Mouse (Mus musculus) CH12.LX (cell line): ENCODE data around the gene Gas2l2.

ENCODE experiments used
- BHLHE40 ChIP-seq: IDR thresholded peaks from 2 replicates; pipeline ENCODE4 v1.6.1; 2011; ENCODE audit warnings: mild to moderate bottlenecking, low read depth, low read length, improper control_type of control experiment
- CHD1 ChIP-seq: IDR thresholded peaks from 2 replicates; pipeline ENCODE4 v1.6.1; 2012; ENCODE audit warnings: low read depth, low read length, improper control_type of control experiment, inconsistent platforms
- CHD2 ChIP-seq: IDR thresholded peaks from 2 replicates; pipeline ENCODE4 v1.6.1; 2011; ENCODE audit warnings: low read length, improper control_type of control experiment
- CTCF ChIP-seq, 2 experiments: IDR thresholded peaks in 1 of 2; conservative IDR thresholded peaks in 1 of 2; 2 replicates each; pipeline ENCODE4 v1.5.1; 2011 to 2012; ENCODE audit warnings: low read depth in 2 of 2, low read length in 2 of 2, improper control_type of control experiment in 1 of 2, inconsistent platforms in 1 of 2, mild to moderate bottlenecking in 1 of 2, moderate library complexity in 1 of 2
- EP300 ChIP-seq: IDR thresholded peaks from 2 replicates; pipeline ENCODE4 v1.6.1; 2011; ENCODE audit warnings: low read length, improper control_type of control experiment
- ETS1 ChIP-seq: conservative IDR thresholded peaks from 2 replicates; pipeline ENCODE4 v1.6.1; 2012; ENCODE audit warnings: low read depth, mild to moderate bottlenecking, inconsistent platforms, low read length, improper control_type of control experiment, moderate library complexity
- MXI1 ChIP-seq: IDR thresholded peaks from 2 replicates; pipeline ENCODE4 v1.6.1; 2011; ENCODE audit warnings: mild to moderate bottlenecking, low read depth, low read length, improper control_type of control experiment
- POLR2A ChIP-seq: IDR thresholded peaks from 2 replicates; pipeline ENCODE4 v1.6.1; 2011; ENCODE audit warnings: low read depth, mild to moderate bottlenecking, improper control_type of control experiment, low read length
- TCF12 ChIP-seq: IDR thresholded peaks from 2 replicates; pipeline ENCODE4 v1.6.1; 2014; ENCODE audit warnings: low read depth, mild to moderate bottlenecking, inconsistent platforms, low read length, improper control_type of control experiment
- USF1 ChIP-seq: IDR thresholded peaks from 2 replicates; pipeline ENCODE4 v1.6.1; 2014; ENCODE audit warnings: low read depth, mild to moderate bottlenecking, inconsistent platforms, low read length, improper control_type of control experiment
- ZC3H11A ChIP-seq: IDR thresholded peaks from 2 replicates; pipeline ENCODE4 v1.6.1; 2012; ENCODE audit warnings: low read depth, mild to moderate bottlenecking, inconsistent platforms, low read length, improper control_type of control experiment

DNA sequence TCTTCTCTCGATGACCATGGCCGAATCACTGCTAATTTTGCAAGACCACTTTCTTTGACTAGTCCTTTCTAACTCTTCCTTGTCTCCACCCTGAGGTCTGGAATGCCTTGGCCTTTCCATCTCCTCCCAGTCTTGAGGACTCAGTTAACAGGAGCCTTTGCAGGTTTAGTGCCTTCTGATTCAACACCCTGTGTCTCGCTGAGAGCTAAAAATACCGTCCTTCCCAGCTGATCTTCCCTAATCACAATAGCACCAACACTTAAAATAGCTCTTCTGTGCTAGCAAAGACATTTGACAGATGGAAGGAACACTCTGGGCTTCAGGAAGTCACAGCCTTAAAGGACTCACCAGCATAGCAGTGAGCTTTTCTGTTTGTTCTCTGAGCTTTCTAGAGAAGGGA lies 36.2 kb downstream of the Gas2l2 start:
- no peak for TF ChIP-seq POLR2A
- TF ChIP-seq ETS1: no peak
- no peak for TF ChIP-seq BHLHE40
- no peak for TF ChIP-seq EP300
- no peak for TF ChIP-seq CTCF (conservative IDR thresholded peaks at IDR 0.05 in 1 of 2, IDR thresholded peaks at IDR 0.05 in 1 of 2; ENCODE audit: low read depth in 2 of 2, low read length in 2 of 2)
- TF ChIP-seq CHD2: no peak
- no peak for TF ChIP-seq ZC3H11A
- no peak for TF ChIP-seq CHD1
- no peak for TF ChIP-seq MXI1
- TF ChIP-seq TCF12: no peak
- TF ChIP-seq USF1: no peak
